Mouse (Mus musculus): ENCODE results near the gene Lrp6.

The Lrp6 gene

GRCm38 (mm10) chr6:134489637-134490036 lies 77.1 kb downstream of the Lrp6 start:
- no peak for DNase-seq

GRCm38 (mm10) chr6:134489130-134489529 lies 77.6 kb downstream of the Lrp6 start:
- DNase-seq = no peak

GRCm38 (mm10) chr6:134486318-134486717 lies 80.4 kb downstream of the Lrp6 start:
- no peak for DNase-seq

GRCm38 (mm10) chr6:134479481-134479880 lies 87.3 kb downstream of the Lrp6 start:
- DNase-seq = no peak

- DNase-seq = no peak
Observed at GRCm38 (mm10) chr6:134473143-134473561, 93.6 kb downstream of the Lrp6 start.

GRCm38 (mm10) chr6:134470857-134471256 lies 95.9 kb downstream of the Lrp6 start:
- no peak for DNase-seq

- DNase-seq = no peak
Observed at GRCm38 (mm10) chr6:134469297-134469696, 97.5 kb downstream of the Lrp6 start.

GRCm38 (mm10) chr6:134466671-134467229 lies 100.0 kb downstream of the Lrp6 start:
- no peak for DNase-seq

GRCm38 (mm10) chr6:134461175-134461574 lies 105.6 kb downstream of the Lrp6 start:
- DNase-seq = no peak

- DNase-seq = no peak
Observed at GRCm38 (mm10) chr6:134458376-134458775, 108.4 kb downstream of the Lrp6 start.

GRCm38 (mm10) chr6:134454093-134454492 lies 112.7 kb downstream of the Lrp6 start:
- no peak for DNase-seq

GRCm38 (mm10) chr6:134450661-134451119 lies 116.1 kb downstream of the Lrp6 start:
- DNase-seq = no peak

GRCm38 (mm10) chr6:134449958-134450357 lies 116.8 kb downstream of the Lrp6 start:
- DNase-seq = no peak

GRCm38 (mm10) chr6:134448451-134448850 lies 118.3 kb downstream of the Lrp6 start:
- no peak for DNase-seq

- DNase-seq = no peak
Observed at GRCm38 (mm10) chr6:134443925-134444324, 122.8 kb downstream of the Lrp6 start.

GRCm38 (mm10) chr6:134443198-134443904 lies 123.4 kb downstream of the Lrp6 start:
- no peak for DNase-seq

- no peak for DNase-seq
Observed at GRCm38 (mm10) chr6:134442219-134442618, 124.5 kb downstream of the Lrp6 start.

GRCm38 (mm10) chr6:134441716-134442115 lies 125.0 kb downstream of the Lrp6 start:
- DNase-seq = no peak

GRCm38 (mm10) chr6:134440023-134440422 lies 126.7 kb downstream of the Lrp6 start:
- DNase-seq = no peak

GRCm38 (mm10) chr6:134439401-134440021 lies 127.3 kb downstream of the Lrp6 start:
- no peak for DNase-seq

GRCm38 (mm10) chr6:134436955-134437354 lies 129.8 kb downstream of the Lrp6 start:
- no peak for DNase-seq

GRCm38 (mm10) chr6:134434866-134435390 lies 131.8 kb downstream of the Lrp6 start:
- DNase-seq = no peak

- DNase-seq = no peak
Observed at GRCm38 (mm10) chr6:134434044-134434443, 132.7 kb downstream of the Lrp6 start.

- no peak for DNase-seq
Observed at GRCm38 (mm10) chr6:134433281-134433680, 133.5 kb downstream of the Lrp6 start.

Data from thymus, adult 18-20 months (tissue).